Mouse (Mus musculus): ENCODE data around the gene Gm9999. TPM values are rescaled to one million over a fixed set of nuclear protein-coding genes. Genes with fewer than 3 reads are reported as not detected.

Gene Gm9999
- polyA plus RNA-seq, 1 experiment from 2014 or later = not detected

- Histone ChIP-seq H3K9ac (no peak overlapping the region), H3K27ac (no peak overlapping the region), H3K4me1 (replicated peaks; ENCODE audit: control insufficient read depth, insufficient read depth, low read length) (no peaks in the 10 kb centered on the region), H3K9me3 (ENCODE audit: control insufficient read depth, low read length) (no peaks in the 10 kb centered on the region), H3K27me3 (ENCODE audit: control insufficient read depth, insufficient read depth, low read length) (no peaks in the 10 kb centered on the region), H3K4me2 (replicated peaks) (no peak overlapping the region), H3K4me3 (replicated peaks; ENCODE audit: low read length) (no peak overlapping the region), H3K36me3 (replicated peaks; ENCODE audit: control insufficient read depth, insufficient read depth) (no peaks in the 10 kb centered on the region)
- ATAC-seq (ENCODE audit: low FRiP score) (no peak), DNase-seq (ENCODE audit: low spot score) (no peak)
- WGBS = 90% methylated on average over 4 of the region's 4 CpGs
Observed at GRCm38 (mm10) chr7:47034785-47035384, 51.5 kb downstream of the Gm9999 start.

- ATAC-seq (ENCODE audit: low FRiP score) (no peak), DNase-seq (ENCODE audit: low spot score) (no peak)
- Histone ChIP-seq H3K4me1 (replicated peaks; ENCODE audit: control insufficient read depth, insufficient read depth, low read length) (no peaks in the 10 kb centered on the region), H3K27ac (no peak overlapping the region), H3K9ac (no peak overlapping the region), H3K4me3 (replicated peaks; ENCODE audit: low read length) (no peak overlapping the region), H3K27me3 (ENCODE audit: control insufficient read depth, insufficient read depth, low read length) (no peaks in the 10 kb centered on the region), H3K9me3 (ENCODE audit: control insufficient read depth, low read length) (no peaks in the 10 kb centered on the region), H3K4me2 (replicated peaks) (no peak overlapping the region), H3K36me3 (replicated peaks; ENCODE audit: control insufficient read depth, insufficient read depth) (no peaks in the 10 kb centered on the region)
- 80% methylated on average over 8 of the region's 8 CpGs for WGBS
Observed at GRCm38 (mm10) chr7:47035426-47035825, 52.0 kb downstream of the Gm9999 start.

Other genes with a start within 250 kb of the Gm9999 start
- not detected in 2 replicates for gene Saa1, start 240.6 kb upstream of the Gm9999 start, polyA plus RNA-seq (2014; fragmentation: Nextera tagmentation; extraction: Ambion mirVana)
- gene Saa2, start 231.8 kb upstream of the Gm9999 start, polyA plus RNA-seq (2014; fragmentation: Nextera tagmentation; extraction: Ambion mirVana) = not detected in 2 replicates
- gene Hps5, start 187.5 kb upstream of the Gm9999 start, polyA plus RNA-seq (2014; fragmentation: Nextera tagmentation; extraction: Ambion mirVana) = 12.7 and 13.0 TPM in 2 replicates
- gene Gtf2h1, start 187.5 kb upstream of the Gm9999 start, polyA plus RNA-seq (2014; fragmentation: Nextera tagmentation; extraction: Ambion mirVana) = 36.1 and 43.8 TPM in 2 replicates
- gene Ldha, start 142.1 kb upstream of the Gm9999 start, polyA plus RNA-seq (2014; fragmentation: Nextera tagmentation; extraction: Ambion mirVana) = 545 and 632 TPM in 2 replicates
- gene Ldhc, start 122.4 kb upstream of the Gm9999 start, polyA plus RNA-seq (2014; fragmentation: Nextera tagmentation; extraction: Ambion mirVana) = 0.19 and 0.29 TPM in 2 replicates
- gene Tsg101, start 63.6 kb upstream of the Gm9999 start, polyA plus RNA-seq (2014; fragmentation: Nextera tagmentation; extraction: Ambion mirVana) = 362 and 374 TPM in 2 replicates
- 5.3 and 5.6 TPM in 2 replicates for gene Uevld, start 25.1 kb upstream of the Gm9999 start, polyA plus RNA-seq (2014; fragmentation: Nextera tagmentation; extraction: Ambion mirVana)
- gene Spty2d1, start 24.8 kb downstream of the Gm9999 start, polyA plus RNA-seq (2014; fragmentation: Nextera tagmentation; extraction: Ambion mirVana) = 7.7 and 8.0 TPM in 2 replicates
- gene Tmem86a, start 67.0 kb downstream of the Gm9999 start, polyA plus RNA-seq (2014; fragmentation: Nextera tagmentation; extraction: Ambion mirVana) = 21.0 and 22.1 TPM in 2 replicates
- 162 and 171 TPM in 2 replicates for gene Ptpn5, start 150.1 kb downstream of the Gm9999 start, polyA plus RNA-seq (2014; fragmentation: Nextera tagmentation; extraction: Ambion mirVana)
- gene Mrgpra6, start 221.3 kb downstream of the Gm9999 start, polyA plus RNA-seq (2014; fragmentation: Nextera tagmentation; extraction: Ambion mirVana) = not detected in 2 replicates

Data from hindbrain, embryonic 14.5 days (tissue).